Mouse (Mus musculus) kidney, postnatal 0 days (tissue): ENCODE measurements around the gene Zfp385b. TPM values are rescaled to one million over a fixed set of nuclear protein-coding genes. Genes with fewer than 3 reads are reported as not detected.

Experiments used
- ATAC-seq: fragments of 200-750 bp; cut with Nextera tagmentation; replicated peaks from 2 replicates; pipeline ENCODE4 v1.8.0; 2017; ENCODE audit warnings: low read depth, moderate number of reproducible peaks, moderate TSS enrichment, moderate library complexity; ENCODE audit not compliant: low FRiP score
- DNase-seq: peaks from one replicate; pipeline ENCODE4 v3.0.0-alpha.2; 2016; ENCODE audit warnings: low spot score
- H3K27ac ChIP-seq: fragments of 300-500 bp; sonication (generic); 2 replicates; pipeline ENCODE4 v1.5.1; 2014; ENCODE audit warnings: mild to moderate bottlenecking
- H3K27me3 ChIP-seq: fragments of 300-500 bp; sonication (generic); 2 replicates; pipeline ENCODE4 v1.6.1; 2014; ENCODE audit warnings: low read length, mixed read lengths; ENCODE audit not compliant: insufficient read depth
- H3K36me3 ChIP-seq: fragments of 300-500 bp; sonication (generic); 2 replicates; pipeline ENCODE4 v1.6.1; 2014; ENCODE audit warnings: low read length, mixed read lengths; ENCODE audit not compliant: insufficient read depth
- H3K4me1 ChIP-seq: fragments of 300-500 bp; sonication (generic); replicated peaks from 2 replicates; pipeline ENCODE4 v1.6.1; 2014; ENCODE audit warnings: antibody characterized with exemption, low read length, mixed read lengths; ENCODE audit not compliant: insufficient read depth
- H3K4me2 ChIP-seq: fragments of 300-500 bp; sonication (generic); 2 replicates; pipeline ENCODE4 v1.6.1; 2014; ENCODE audit warnings: mild to moderate bottlenecking, low read length, moderate library complexity, mixed read lengths
- H3K4me3 ChIP-seq: fragments of 300-500 bp; sonication (generic); replicated peaks from 2 replicates; pipeline ENCODE4 v1.5.1; 2014; ENCODE audit warnings: low read depth, low read length
- H3K9ac ChIP-seq: fragments of 300-500 bp; sonication (generic); 2 replicates; pipeline ENCODE4 v1.6.1; 2014; ENCODE audit warnings: low read depth, low read length
- H3K9me3 ChIP-seq: fragments of 300-500 bp; sonication (generic); replicated peaks from 2 replicates; pipeline ENCODE4 v1.6.1; 2016; ENCODE audit warnings: low read length, inconsistent platforms, mixed read lengths
- CTCF ChIP-seq: IDR thresholded peaks from 2 replicates; pipeline ENCODE4 v1.5.1; 2016; ENCODE audit warnings: antibody characterized with exemption, low read depth, mild to moderate bottlenecking, moderate library complexity
- WGBS: fragments of 180-500 bp; shearing (Covaris S2); extraction: QIAGEN DNeasy Blood & Tissue Kit; methylation state at CpG from one replicate; pipeline ENCODE4 v1.1.7; 2014; 5-methylcytosine and 5-hydroxymethylcytosine counted together
- polyA plus RNA-seq: library from polyadenylated mRNA; unstranded; fragments of >200 nt; fragmentation: Nextera tagmentation; extraction: Ambion mirVana; gene quantifications from 2 replicates; pipeline ENCODE4 v1.2.1, GENCODE M21; 2015

Gene Zfp385b
- polyA plus RNA-seq, 1 experiment from 2014 or later, result 9.9 TPM

DNA sequence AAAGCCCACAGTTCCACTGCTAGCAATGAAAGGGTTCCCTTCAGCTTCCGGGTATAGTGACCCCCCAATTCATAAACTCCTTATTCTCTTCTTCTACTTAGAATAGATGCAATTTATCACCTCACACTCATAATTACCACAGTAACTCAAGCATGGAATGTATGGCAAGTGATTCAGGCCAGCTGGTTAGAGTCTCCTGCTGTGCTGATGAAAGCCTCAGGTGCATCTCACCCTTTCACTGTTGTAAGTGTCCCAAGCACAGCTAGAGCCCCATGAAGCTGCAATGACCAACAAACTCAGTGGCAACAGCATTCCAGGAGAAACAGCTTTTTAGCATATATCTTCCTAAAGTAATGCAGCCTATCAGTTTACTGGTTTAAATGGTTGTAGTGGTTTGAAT, 235.9 kb downstream of the Zfp385b start:
- Histone ChIP-seq H3K4me2 (no peak overlapping the region), H3K4me1 (no peaks in the 10 kb centered on the region), H3K9ac (no peak overlapping the region), H3K9me3 (peaks cover 5% of the 10 kb centered on the region; the same call in 1 of the 2 replicates), H3K36me3 (no peaks in the 10 kb centered on the region), H3K27ac (no peak overlapping the region), H3K4me3 (no peak overlapping the region), H3K27me3 (no peaks in the 10 kb centered on the region)
- no peak for TF ChIP-seq CTCF
- ATAC-seq, result no peak
- DNase-seq, result no peak
- WGBS, result 72% methylated on average over 1 of the region's 1 CpGs

GRCm38 (mm10) chr2:77576571-77576970, 242.9 kb downstream of the Zfp385b start:
- no peak overlapping the region for H3K4me3 ChIP-seq
- H3K4me1 ChIP-seq, result no peaks in the 10 kb centered on the region
- no peak for DNase-seq
- no peak for TF ChIP-seq CTCF
- H3K36me3 ChIP-seq, result no peaks in the 10 kb centered on the region
- no peak overlapping the region for H3K27ac ChIP-seq
- WGBS, result 86% methylated on average over 1 of the region's 1 CpGs
- no peak overlapping the region for H3K9ac ChIP-seq
- H3K27me3 ChIP-seq, result no peaks in the 10 kb centered on the region
- no peak overlapping the region for H3K4me2 ChIP-seq
- H3K9me3 ChIP-seq, result no peaks in the 10 kb centered on the region
- ATAC-seq, result no peak

GRCm38 (mm10) chr2:77567528-77568435, 251.7 kb downstream of the Zfp385b start:
- H3K4me2 ChIP-seq, result no peak overlapping the region
- no peak for ATAC-seq
- 70% methylated on average over 15 of the region's 15 CpGs for WGBS
- H3K27me3 ChIP-seq, result no peaks in the 10 kb centered on the region
- no peak for DNase-seq
- H3K9ac ChIP-seq, result no peak overlapping the region
- H3K36me3 ChIP-seq, result no peaks in the 10 kb centered on the region
- H3K9me3 ChIP-seq, result no peaks in the 10 kb centered on the region
- H3K4me3 ChIP-seq, result no peak overlapping the region
- no peaks in the 10 kb centered on the region for H3K4me1 ChIP-seq
- no peak overlapping the region for H3K27ac ChIP-seq
- no peak for TF ChIP-seq CTCF

GRCm38 (mm10) chr2:77563706-77564105, 255.7 kb downstream of the Zfp385b start:
- WGBS, result 62% methylated on average over 1 of the region's 1 CpGs
- Histone ChIP-seq H3K4me1 (no peaks in the 10 kb centered on the region), H3K27ac (no peak overlapping the region), H3K36me3 (no peaks in the 10 kb centered on the region), H3K9ac (no peak overlapping the region), H3K9me3 (no peaks in the 10 kb centered on the region), H3K4me3 (no peak overlapping the region), H3K27me3 (no peaks in the 10 kb centered on the region), H3K4me2 (no peak overlapping the region)
- TF ChIP-seq CTCF, result no peak
- ATAC-seq, result no peak
- DNase-seq, result no peak

DNA sequence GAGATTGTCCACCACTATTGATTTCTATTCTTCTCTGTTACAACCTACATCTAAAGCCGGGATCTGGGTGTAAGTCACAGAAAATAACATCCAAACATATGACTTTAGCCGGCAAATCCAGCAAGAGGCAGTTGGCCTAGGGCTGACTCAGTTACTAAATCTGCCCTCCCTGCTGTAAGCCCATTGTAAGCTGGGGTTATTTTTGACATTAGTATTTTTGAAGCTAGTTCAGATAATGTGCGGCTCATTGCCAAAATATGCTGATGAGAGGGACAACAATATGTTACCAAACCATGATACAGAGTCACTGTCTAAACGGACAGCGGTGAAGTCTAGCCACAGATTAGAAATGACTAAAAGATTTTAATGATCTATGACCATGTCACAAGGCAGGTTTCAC, 257.5 kb downstream of the Zfp385b start:
- Histone ChIP-seq H3K4me1 (no peaks in the 10 kb centered on the region), H3K4me3 (no peak overlapping the region), H3K36me3 (no peaks in the 10 kb centered on the region), H3K4me2 (no peak overlapping the region), H3K27ac (no peak overlapping the region), H3K27me3 (no peaks in the 10 kb centered on the region), H3K9me3 (no peaks in the 10 kb centered on the region), H3K9ac (no peak overlapping the region)
- no peak for DNase-seq
- ATAC-seq, result no peak
- WGBS, result 90% methylated on average over 5 of the region's 5 CpGs
- TF ChIP-seq CTCF, result no peak

GRCm38 (mm10) chr2:77556938-77557337, 262.5 kb downstream of the Zfp385b start:
- DNase-seq (no peak), ATAC-seq (no peak)
- H3K4me3 ChIP-seq, result no peak overlapping the region
- H3K36me3 ChIP-seq, result no peaks in the 10 kb centered on the region
- H3K9ac ChIP-seq, result no peak overlapping the region
- H3K9me3 ChIP-seq, result no peaks in the 10 kb centered on the region
- no peak overlapping the region for H3K27ac ChIP-seq
- WGBS, result 82% methylated on average over 4 of the region's 4 CpGs
- TF ChIP-seq CTCF, result no peak
- no peak overlapping the region for H3K4me2 ChIP-seq
- H3K27me3 ChIP-seq, result no peaks in the 10 kb centered on the region
- no peaks in the 10 kb centered on the region for H3K4me1 ChIP-seq
